In genomic region chr13:109211941-109212487, GRCm38 (mm10) we compare ENCODE assay signal across 8 mouse cellular contexts.
DNase-seq lines count a peak whose midpoint lies in the region; ATAC-seq and TF ChIP-seq lines count a peak whose summit lies in the region.
"Had no signal": no experiment of that assay in that cellular context is flagged by ENCODE, and none has a peak within 500 bp of the region (broad histone marks: within the 10 kb centered on the region; RNA-seq: fewer than 3 reads in every experiment).

No protein-coding gene starts in this region.

- no peaks in the 10 kb centered on the region for H3K9me3 ChIP-seq in kidney, embryonic 14.5 days (ENCODE audit: control insufficient read depth, low read length)
- no peaks in the 10 kb centered on the region for H3K9me3 ChIP-seq in MEL (replicated peaks; ENCODE audit: insufficient read depth, low read length)
- H3K9me3 ChIP-seq in liver, embryonic 14.5 days (ENCODE audit: control insufficient read depth, low read length): no peaks in the 10 kb centered on the region

- TF ChIP-seq RAD21 in MEL (IDR thresholded peaks at IDR 0.05; ENCODE audit: low read depth, low read length): no peak

- no peak for TF ChIP-seq CTCF in MEL (IDR thresholded peaks at IDR 0.05 in 2 of 3, conservative IDR thresholded peaks at IDR 0.05 in 1 of 3; ENCODE audit: control insufficient read depth in 1 of 3, insufficient read depth in 1 of 3, low read depth in 2 of 3, low read length in 3 of 3, poor library complexity in 1 of 3, severe bottlenecking in 1 of 3)
- no peak for TF ChIP-seq CTCF in liver, embryonic 14.5 days (IDR thresholded peaks at IDR 0.05; ENCODE audit: low read depth)

- H3K4me2 ChIP-seq in kidney, embryonic 14.5 days (replicated peaks; ENCODE audit: low read depth, low read length): peak overlapping the region; percentile 21; the same call in 1 of the 2 replicates
- H3K4me2 ChIP-seq in liver, embryonic 14.5 days (ENCODE audit: low read depth): peak overlapping the region; percentile 42

- no peaks in the 10 kb centered on the region for H3K79me2 ChIP-seq in MEL (ENCODE audit: control insufficient read depth, insufficient read depth, low read length, poor library complexity)

- DNase-seq in kidney, adult 9 months: no peak
- DNase-seq in MEL (ENCODE audit: low read depth, low spot score): peak; percentile 20
- DNase-seq in liver, embryonic 14.5 days (ENCODE audit: low read depth in 3 of 3, low spot score in 3 of 3): no peak
- no peak for DNase-seq in right cerebral cortex, postnatal 14 days
- no peak for DNase-seq in spleen, postnatal 36 days (ENCODE audit: low spot score in 2 of 2)
- DNase-seq: thymus, postnatal 36 days had no signal

- TF ChIP-seq POLR2A in MEL (IDR thresholded peaks at IDR 0.05; ENCODE audit: control insufficient read depth in 1 of 2, insufficient read depth in 1 of 2, low read depth in 1 of 2, low read length in 2 of 2, poor library complexity in 1 of 2): no peak

- no peaks in the 10 kb centered on the region for H3K36me3 ChIP-seq in kidney, embryonic 14.5 days (ENCODE audit: control insufficient read depth, insufficient read depth, low read length)
- H3K36me3 ChIP-seq in MEL (ENCODE audit: control insufficient read depth in 1 of 2, insufficient read depth in 2 of 2, low read length in 2 of 2): no peaks in the 10 kb centered on the region
- H3K36me3 ChIP-seq in liver, embryonic 14.5 days (replicated peaks; ENCODE audit: control insufficient read depth, insufficient read depth, low read depth): no peaks in the 10 kb centered on the region

- no peaks in the 10 kb centered on the region for H3K4me1 ChIP-seq in kidney, embryonic 14.5 days (ENCODE audit: control insufficient read depth, insufficient read depth, low read length)
- H3K4me1 ChIP-seq in MEL (ENCODE audit: control insufficient read depth in 1 of 2, insufficient read depth in 2 of 2, low read length in 2 of 2): no peaks in the 10 kb centered on the region
- peaks cover 0 to 4% of the 10 kb centered on the region in 2 experiments; a peak in 1 of 4 replicates for H3K4me1 ChIP-seq in liver, embryonic 14.5 days (replicated peaks; ENCODE audit: control insufficient read depth in 2 of 2, insufficient read depth in 2 of 2, low read length in 1 of 2)

- no peak for TF ChIP-seq EP300 in MEL (IDR thresholded peaks at IDR 0.05; ENCODE audit: low read depth in 1 of 2, low read length in 2 of 2)
- TF ChIP-seq EP300 in liver, embryonic 14.5 days (IDR thresholded peaks at IDR 0.05; ENCODE audit: low read depth): no peak

- H3K27me3 ChIP-seq in kidney, embryonic 14.5 days (ENCODE audit: control insufficient read depth, insufficient read depth, low read length): 0 out of 2 replicates have a peak, but pooled peaks cover 3% of the 10 kb centered on the region
- H3K27me3 ChIP-seq in MEL (ENCODE audit: control insufficient read depth in 1 of 2, insufficient read depth in 2 of 2, low read length in 2 of 2): peaks cover 0 to 8% of the 10 kb centered on the region in 2 experiments; a peak in 1 of 4 replicates
- H3K27me3 ChIP-seq in liver, embryonic 14.5 days (ENCODE audit: control insufficient read depth, insufficient read depth, low read length): no peaks in the 10 kb centered on the region

- no peak overlapping the region for H3K9ac ChIP-seq in kidney, embryonic 14.5 days (ENCODE audit: low read depth, low read length)
- H3K9ac ChIP-seq in MEL (ENCODE audit: control insufficient read depth, low read depth, low read length, poor library complexity, severe bottlenecking): peak overlapping the region; percentile 13; the same call in 1 of the 2 replicates
- no peak overlapping the region for H3K9ac ChIP-seq in liver, embryonic 14.5 days (replicated peaks)

- 40% methylated on average over 16 of the region's 16 CpGs for WGBS in kidney, embryonic 14.5 days
- 10% methylated on average over 16 of the region's 16 CpGs for WGBS in liver, embryonic 14.5 days (ENCODE audit: insufficient replicate concordance)

- H3K4me3 ChIP-seq in kidney, embryonic 14.5 days (ENCODE audit: low read length): no peak overlapping the region; the same call in 1 of the 2 replicates
- peak overlapping the region; percentile 42 to 67 for H3K4me3 ChIP-seq in MEL (ENCODE audit: control insufficient read depth in 1 of 2, insufficient read depth in 1 of 2, low read depth in 2 of 2, low read length in 2 of 2)
- peak overlapping the region; percentile 15 to 23; a peak in 2 of 4 replicates for H3K4me3 ChIP-seq in liver, embryonic 14.5 days (ENCODE audit: insufficient read depth in 1 of 2, low read depth in 2 of 2, low read length in 2 of 2)

- ATAC-seq in kidney, embryonic 14.5 days (ENCODE audit: low FRiP score, low TSS enrichment): no peak
- ATAC-seq in common myeloid progenitor, adult 5-6 weeks (replicated peaks; ENCODE audit: low read depth, poor library complexity, severe bottlenecking): peak; percentile 51
- no peak for ATAC-seq in liver, embryonic 14.5 days (ENCODE audit: insufficient read depth)

- H3K27ac ChIP-seq in kidney, embryonic 14.5 days (ENCODE audit: low read depth, low read length): no peak overlapping the region
- no peak overlapping the region for H3K27ac ChIP-seq in MEL (ENCODE audit: control insufficient read depth, low read depth, low read length)
- no peak overlapping the region for H3K27ac ChIP-seq in liver, embryonic 14.5 days

TF ChIP-seq in MEL, 35 proteins besides CTCF, POLR2A, EP300 and RAD21:
- TF ChIP-seq CHD2 (IDR thresholded peaks at IDR 0.05; ENCODE audit: low read length) (no peak), SMC3 (IDR thresholded peaks at IDR 0.05; ENCODE audit: low read depth, low read length) (no peak), MAZ (IDR thresholded peaks at IDR 0.05; ENCODE audit: low read depth, low read length) (no peak), ZC3H11A (IDR thresholded peaks at IDR 0.05; ENCODE audit: low read depth, low read length) (no peak), MAX (IDR thresholded peaks at IDR 0.05; ENCODE audit: low read length) (no peak), MYB (IDR thresholded peaks at IDR 0.05; ENCODE audit: low read depth, low read length) (no peak), ZKSCAN1 (IDR thresholded peaks at IDR 0.05; ENCODE audit: low read depth, low read length) (no peak), MAFK (IDR thresholded peaks at IDR 0.05; ENCODE audit: borderline replicate concordance, low read depth, low read length) (no peak), NRF1 (IDR thresholded peaks at IDR 0.05; ENCODE audit: insufficient read depth, low read depth, low read length, poor library complexity, severe bottlenecking) (no peak), MYC (IDR thresholded peaks at IDR 0.05; ENCODE audit: low read depth, low read length) (no peak), HCFC1 (IDR thresholded peaks at IDR 0.05; ENCODE audit: low read depth, low read length) (no peak), TBP (IDR thresholded peaks at IDR 0.05; ENCODE audit: low read depth, low read length) (no peak)
TF ChIP-seq in MEL: peak in this region for 0.
